Mouse (Mus musculus) stomach, postnatal 0 days (tissue): ENCODE data around the gene Stra6.

Source experiments
- CTCF ChIP-seq: IDR thresholded peaks from 2 replicates; pipeline ENCODE4 v1.5.1; 2016; ENCODE audit warnings: antibody characterized with exemption, low read depth, mild to moderate bottlenecking, moderate library complexity
- EP300 ChIP-seq: optimal IDR thresholded peaks from 2 replicates; pipeline ENCODE3; 2016; ENCODE audit warnings: antibody characterized with exemption

DNA sequence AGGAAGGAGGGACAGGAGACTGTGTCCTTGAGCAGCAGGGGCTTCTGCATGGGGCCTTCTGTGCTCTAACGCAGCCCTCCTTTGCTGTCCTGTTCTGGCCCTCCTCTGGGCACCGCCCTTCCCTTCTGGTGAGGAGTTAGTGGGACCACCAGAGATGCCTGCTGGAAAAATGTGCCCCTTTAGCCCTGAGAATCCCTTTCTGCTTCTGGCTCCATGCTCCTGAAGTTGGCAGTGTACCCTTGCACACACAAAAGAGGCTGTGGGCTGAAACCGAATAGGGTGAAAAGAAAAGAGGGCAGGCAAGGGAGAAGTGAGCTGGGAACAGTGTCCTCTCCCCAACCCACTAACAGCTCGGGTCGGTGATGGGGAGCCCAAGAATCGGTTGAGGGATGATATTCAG, 14.4 kb upstream of the Stra6 start:
- TF ChIP-seq CTCF (no peak), EP300 (no peak)
